Mouse (Mus musculus): ENCODE results near the gene Alpk3. TPM values are rescaled to one million over a fixed set of nuclear protein-coding genes. Genes with fewer than 3 reads are reported as not detected.
A peak's percentile ranks its signal among the peaks of the same experiment; 100 is the strongest.

The Alpk3 gene
- total and polyA plus RNA-seq, 3 experiments = 0.03 to 0.24 (median 0.17) TPM

DNA sequence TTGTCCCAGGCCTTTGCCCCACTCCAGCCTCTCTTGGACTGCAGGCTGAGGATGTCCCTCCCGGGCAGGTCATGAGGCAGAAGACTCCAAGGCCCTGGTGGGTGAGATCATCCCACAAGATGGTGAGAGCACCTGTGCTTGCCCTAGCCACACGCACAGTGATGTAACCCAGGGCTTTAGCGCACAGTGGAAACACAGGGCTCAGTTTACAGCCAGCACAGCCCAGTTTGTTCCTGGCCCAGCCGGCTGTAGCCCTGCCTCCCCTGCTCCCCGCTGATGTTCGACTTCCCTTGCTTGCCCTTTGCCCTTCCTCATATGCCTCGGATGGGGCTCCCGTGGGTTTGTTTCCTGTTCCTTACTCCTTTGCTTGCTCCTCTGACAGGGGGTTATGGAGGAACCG is 17.1 kb downstream of the Alpk3 start:
- no peak for DNase-seq

DNA sequence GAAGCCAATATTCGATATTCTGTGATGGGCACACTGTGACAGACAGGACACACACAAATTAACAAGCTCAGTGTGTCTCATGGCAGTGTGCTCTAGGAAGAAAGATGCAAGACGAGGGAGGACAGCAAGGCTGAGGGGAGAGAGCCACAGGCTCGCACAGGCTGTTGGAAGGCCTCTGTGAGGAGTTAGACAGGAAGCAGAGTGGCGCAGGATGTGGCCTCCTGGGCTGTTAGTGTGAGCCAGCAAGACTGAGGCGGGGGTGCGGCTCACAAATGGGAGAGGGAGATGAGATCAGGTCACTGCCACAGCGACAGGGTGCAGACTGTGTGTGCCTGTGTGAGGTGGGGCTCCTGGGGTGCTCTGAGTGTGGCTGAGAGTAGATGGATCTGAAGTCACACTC is 17.9 kb downstream of the Alpk3 start:
- DNase-seq = no peak

DNA sequence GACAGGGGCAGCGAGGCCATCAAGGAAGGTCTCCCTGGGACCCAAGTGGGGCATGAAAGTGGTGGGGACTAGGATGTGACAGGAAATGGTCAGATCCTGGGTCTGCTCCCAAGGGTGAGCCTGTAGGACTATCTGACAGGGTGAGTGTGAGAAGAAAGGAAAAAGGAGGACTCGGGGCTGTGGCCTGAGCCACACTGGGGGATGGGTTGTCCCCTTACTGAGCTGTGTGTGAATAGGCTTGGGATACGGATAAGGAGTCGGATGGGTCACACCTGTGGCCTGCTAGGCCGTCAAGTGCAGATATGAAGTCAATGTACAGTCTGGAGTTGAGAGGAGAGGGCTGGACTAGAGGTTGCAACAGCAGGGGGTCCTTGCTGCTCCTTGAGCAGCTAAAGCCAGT is 18.3 kb downstream of the Alpk3 start:
- no peak for DNase-seq

DNA sequence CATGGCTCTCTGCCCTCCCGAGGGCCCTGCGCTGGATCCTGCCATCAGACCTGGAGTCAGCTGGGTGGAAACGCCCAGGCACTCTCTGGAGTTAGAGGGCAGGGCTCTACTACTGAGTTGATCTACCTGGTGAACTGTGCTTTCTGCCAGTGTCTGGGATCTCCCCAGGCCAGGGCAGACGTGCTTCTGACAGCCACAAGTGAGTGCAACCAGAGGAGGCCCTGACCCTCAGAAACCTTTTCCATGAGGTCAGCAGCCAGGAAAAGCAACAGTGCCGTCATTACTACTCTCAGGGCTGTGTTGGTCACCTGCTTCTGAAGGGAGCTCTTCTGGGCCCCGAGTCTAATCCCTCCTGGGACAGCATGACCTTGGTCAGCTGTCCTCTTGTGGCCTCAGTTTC is 19.6 kb downstream of the Alpk3 start:
- DNase-seq = no peak

DNA sequence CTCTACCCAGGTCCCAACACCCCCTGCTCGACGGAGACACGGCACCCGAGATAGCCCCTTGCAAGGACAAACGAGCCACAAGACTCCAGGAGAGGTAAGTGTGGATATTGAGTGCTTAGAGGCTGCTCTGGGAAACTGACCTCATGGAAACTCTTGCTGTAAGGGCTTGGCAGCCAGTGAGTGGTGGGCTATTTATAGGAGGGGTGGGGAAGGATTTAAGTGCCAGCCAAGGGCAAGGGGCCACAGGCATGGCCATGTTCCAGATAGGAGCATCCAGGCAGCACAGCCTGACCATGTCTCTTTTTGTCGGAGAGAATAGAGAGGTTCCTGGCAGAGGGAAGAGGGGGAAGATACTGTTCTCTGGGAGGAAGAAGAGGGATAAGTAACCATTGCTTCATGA is 21.3 kb downstream of the Alpk3 start:
- DNase-seq = no peak

DNA sequence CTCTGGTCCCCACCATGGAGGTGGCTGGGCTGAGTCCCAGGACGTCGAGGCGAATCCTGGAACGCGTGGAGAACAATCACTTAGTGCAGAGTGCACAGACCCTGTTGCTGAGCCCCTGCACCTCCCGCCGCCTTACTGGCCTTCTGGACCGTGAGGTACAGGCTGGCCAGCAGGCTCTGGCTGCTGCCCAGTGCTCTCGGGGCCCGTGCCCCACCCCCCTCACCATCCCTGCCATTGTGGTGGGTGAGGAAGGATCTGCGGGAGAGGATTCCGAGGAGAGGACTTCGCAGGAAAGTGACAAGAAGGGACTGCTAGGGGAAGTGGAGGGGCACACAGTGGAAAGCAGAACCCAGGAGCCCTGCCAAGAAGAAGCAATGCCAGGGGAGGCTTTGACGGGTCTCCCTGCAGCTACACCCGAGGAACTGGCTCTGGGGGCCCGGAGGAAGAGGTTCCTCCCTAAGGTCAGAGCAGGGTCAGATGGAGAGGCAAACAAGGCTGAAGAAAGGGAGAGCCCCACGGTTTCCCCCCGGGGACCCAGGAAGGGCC is 36.1 kb downstream of the Alpk3 start:
- no peak for DNase-seq

DNA sequence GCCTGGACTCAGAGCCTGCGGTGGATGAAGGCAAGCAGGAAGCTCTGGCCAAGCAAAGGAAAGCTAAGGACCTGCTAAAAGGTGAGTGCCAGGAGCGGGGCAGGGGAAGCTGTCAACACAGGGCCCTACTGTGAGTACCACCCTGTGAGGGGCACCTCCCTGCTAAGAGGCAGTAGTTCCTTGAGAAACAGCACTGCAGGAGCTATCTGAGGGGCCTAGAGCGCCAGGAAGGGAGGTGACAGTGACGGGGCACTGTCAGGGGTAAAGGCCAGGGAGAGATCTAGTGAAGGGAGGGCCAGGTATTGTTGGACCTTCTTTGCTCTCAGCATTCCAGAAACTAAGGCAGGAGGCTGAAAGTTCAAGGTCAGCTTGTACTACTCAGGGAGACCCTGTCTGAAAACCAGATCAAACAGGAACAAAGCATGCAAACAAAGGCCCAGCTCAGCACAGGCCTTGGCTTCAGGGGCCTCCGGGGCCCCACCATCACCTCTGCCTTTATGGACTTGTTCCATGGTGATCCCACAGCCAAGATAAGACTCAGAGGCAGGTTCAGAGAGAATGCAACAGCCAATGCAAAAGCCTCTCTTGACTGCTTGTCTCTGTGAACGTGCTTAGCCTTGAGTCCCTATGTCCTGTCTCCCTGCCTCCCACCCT is 36.8 kb downstream of the Alpk3 start:
- no peak for DNase-seq

DNA sequence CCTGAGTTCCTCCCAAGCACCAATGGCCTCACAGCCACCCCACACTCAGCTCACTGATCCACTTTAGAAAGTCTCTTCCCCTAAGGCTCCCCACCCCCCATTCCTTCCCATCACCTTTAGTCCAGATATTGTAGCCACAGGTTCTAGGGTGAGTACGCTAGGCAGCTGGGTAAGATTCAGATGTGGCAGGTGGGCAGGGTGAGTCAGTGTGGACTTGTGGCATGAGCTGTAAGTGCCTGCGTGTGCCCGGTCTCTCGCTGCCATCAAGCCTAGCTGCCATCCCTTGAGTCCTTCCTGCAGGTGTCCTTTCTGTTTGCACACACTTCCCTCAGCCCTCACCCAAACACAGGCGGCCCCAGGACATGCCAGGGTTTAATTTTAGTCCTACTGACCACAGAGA is 42.9 kb downstream of the Alpk3 start:
- DNase-seq = no peak

DNA sequence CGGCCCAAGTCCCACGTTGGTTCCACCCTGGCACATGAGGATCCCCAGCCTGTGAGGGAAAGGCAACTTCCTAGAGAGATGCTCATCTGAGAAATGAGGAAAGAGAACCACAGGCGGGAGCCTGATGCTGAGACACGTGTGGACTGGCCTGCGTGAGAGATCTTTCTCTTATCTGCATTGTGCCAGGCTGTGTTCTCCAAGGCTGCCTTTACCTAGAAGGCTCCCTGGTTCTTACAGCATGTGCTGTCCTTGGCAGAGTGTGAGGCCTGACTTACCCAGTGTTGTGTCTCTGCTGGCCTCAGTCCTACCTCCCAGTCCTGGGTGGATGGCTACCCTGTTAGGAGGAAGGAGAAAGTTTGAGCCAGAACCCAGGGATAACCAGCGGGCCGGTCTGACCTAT is 45.5 kb downstream of the Alpk3 start:
- DNase-seq = no peak

DNA sequence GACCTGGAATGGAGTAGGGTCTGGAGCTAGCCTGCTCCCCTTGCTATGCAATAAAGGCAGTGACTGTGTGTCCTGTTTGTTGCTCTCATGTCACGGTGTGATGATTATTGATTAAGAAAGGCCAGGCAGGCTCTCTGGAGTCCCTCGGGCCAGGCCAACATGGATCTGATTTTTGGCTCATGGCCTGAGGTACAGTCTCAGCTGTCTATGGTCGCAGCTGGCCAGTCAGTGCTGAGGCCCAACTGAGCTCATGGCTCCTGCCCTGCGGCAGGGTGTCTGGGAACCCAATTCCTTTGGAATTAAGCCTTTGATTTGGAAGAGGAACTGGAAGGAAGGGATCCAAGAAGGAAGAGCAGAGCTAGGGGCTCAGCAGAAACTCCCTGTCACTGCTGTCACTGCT is 48.1 kb downstream of the Alpk3 start:
- DNase-seq = no peak

DNA sequence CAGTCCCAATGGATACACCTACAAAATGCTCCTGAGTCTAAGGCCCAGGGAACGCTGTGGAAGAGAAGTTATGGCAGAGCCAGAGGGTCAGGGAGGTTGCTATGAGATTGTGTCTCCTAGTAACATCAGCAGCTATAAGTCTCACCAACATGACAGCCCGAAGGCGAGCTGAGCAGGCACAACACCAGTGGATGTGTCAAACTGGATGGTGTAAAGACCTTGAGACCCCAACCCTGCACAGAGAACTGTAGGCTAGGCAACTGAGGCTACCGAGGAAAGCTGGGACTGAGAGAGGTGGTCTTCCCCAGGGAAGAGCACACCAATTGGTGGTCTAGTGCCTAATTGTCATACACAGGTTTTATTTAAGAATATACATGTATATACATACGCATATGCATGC is 50.8 kb downstream of the Alpk3 start:
- no peak for DNase-seq

DNA sequence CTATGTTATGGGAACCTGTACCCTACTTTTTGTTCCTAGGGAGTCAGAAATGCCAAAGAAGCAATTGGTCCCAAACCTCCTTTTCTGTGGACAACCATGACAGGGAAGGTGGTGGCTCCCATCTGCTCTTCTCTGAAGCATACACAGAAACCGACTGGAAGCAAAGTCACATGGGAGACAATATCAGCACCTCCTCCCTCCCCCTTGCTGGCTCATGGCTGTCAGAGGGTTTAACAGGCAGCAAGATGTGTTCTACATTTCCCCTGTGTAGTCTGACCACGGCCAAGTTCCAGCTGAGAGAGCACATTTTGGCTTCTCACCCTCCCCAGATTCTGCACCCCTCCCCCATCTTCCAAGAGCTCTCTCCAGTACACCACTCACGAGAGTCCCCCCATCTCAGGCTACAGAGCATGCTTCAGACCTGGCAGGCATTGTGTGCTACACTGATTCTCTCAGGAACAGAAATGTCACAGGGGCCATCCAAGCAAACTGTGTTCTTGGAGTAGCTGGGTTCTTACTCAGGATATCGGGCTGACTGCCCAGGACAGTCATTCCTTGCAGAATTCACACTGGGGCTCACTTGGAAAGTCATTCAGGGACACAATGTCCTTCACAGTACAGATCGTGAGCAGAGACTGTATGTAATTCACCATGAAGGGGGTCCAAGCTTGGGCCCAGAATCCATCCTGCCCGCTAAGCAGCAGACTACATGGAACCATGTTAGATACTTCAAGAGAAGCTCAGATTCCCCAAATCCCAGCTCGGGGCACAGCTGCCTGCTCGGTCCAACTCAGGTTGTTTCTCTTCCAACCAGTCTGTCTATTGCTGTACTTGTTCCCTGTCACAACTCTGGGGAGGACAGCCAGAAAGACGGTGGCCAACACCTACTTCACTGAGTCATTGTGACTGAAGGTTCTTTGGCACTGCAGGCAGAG is 52.6 kb downstream of the Alpk3 start:
- DNase-seq = peak; percentile 84

DNA sequence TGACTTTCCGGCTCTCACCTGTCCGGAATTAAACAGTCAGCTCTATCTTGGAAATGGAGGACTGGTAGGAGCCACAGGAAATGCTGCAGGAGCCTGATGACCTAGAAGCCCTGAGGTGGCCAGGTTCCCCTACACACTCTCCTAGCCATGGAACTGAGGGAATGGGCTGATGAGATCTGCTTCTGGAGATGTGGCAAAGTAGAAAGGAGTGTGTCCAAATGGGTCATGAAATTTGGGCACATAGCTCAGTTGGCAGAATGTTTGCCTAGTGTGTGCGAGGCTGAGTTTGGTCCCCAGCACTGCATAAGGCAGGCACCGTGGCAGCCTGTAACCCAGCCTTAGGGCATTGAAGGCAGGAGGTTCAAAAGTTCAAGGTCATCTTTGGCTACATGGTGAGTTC is 53.4 kb downstream of the Alpk3 start:
- peak; percentile 36 for DNase-seq

DNA sequence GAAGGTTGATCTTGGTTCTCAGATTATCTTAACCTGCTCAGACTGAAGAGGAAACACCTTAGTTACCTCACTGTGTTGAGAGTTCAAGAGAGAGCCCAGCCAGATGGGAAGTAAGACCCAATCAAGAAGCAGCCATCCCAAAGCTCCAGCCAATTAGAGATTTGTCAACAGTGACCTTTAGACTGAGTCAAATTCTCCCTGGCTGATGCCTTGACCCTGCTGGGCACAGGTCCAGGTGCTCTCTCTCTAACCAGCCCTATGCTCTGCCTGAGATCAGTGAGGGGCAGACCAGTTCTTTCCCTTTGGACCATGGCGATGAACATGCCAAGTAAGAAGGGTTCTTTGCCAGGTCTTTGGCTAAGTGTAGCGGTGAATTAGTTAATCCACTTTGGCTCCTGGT is 54.3 kb downstream of the Alpk3 start:
- peak; percentile 80 for DNase-seq

DNA sequence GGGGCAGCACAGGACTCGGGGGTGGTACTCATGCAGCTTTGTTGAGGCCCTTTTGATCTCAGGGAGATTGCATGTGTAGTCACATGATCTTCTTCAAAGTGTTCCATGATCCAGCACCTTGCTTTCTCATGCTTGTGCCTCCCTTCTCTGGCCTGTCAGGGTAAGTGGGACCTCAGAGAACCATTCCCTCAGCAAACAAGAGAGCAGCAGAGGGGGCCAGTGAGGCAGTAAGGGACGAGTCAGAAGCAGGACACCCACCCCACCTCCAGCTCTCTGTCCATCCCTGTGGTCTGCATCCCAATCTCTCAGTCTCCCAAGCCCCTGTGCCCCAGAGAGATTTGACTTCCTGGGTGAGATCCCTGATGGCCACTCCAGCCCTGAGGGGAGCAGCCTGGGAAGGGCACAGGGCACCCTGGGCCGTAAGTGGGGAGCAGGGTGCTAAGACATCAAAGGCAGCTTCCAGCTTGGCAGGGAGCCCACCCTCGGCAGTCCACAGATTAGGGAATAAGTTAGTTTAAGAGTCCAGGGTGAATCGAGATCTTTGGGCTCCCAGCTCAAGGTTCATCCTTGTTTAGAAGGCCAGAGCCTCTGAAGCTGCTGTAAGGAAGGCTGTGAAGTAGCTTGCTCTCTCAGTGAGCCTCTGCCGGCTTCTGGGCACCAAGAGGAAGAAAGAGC is 55.4 kb downstream of the Alpk3 start:
- peak; percentile 39 for DNase-seq

DNA sequence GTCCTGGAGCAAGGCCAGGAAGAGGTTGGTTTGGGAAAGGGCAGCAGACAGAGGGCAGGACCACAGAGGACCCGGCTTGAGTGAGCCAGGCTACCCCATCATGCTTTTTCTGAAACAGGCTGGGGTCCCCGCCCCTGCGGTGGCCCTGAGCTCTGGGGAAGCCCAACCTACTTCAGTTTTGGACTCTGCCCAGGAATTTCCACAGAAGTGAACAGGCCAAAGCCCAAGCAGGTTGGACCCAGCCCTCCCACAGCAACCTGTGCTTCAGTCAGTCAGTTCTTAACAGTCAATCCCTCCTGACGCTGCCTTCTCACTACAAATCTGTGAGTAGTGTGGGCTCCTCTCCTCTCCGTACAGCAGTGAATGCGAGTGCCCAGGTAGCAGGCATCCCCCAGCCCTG is 57.2 kb downstream of the Alpk3 start, which contains the start of gene Slc28a1:
TSS of gene Slc28a1 (plus strand) at position 245 of the 400 bp plus-strand sequence.
- no peak for DNase-seq

DNA sequence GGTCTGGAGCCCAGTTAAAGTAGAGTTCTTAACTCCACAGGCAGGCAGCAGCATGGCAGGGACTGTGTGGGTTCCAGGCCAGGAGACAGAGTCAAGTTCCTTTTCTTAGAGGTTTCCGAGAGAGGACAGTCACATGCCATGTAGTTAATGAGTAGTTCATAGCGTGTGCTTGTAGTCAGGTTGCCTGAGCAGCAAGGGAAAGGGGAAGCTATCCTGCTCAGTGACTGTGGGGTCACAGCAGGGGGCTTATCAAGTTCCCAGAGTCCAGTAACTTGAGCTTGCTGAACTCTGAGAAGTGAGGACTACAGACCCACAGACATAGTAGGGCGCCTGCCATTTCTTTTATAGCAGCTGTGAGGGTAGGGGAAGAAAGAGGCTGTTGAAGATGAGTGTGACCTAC is 63.7 kb downstream of the Alpk3 start:
- DNase-seq = no peak

DNA sequence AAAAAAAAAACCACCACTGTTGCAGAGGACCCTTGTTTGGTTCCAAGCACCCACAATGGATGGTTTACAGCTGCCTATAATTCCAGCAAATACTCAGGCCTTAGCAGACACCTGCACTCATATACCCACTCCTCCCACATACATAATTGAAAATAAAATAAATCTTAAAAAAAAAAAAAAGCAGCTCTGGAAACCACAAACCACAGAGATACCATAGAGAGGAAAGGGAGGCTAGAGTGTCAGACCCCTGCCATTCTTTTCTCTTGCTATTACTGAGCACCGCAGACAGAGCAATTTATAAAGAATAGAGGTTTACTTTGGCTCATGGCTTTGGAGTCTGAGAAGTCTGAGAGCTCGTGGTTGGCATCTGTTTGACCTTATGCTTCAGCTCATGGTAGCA is 65.4 kb downstream of the Alpk3 start:
- no peak for DNase-seq

DNA sequence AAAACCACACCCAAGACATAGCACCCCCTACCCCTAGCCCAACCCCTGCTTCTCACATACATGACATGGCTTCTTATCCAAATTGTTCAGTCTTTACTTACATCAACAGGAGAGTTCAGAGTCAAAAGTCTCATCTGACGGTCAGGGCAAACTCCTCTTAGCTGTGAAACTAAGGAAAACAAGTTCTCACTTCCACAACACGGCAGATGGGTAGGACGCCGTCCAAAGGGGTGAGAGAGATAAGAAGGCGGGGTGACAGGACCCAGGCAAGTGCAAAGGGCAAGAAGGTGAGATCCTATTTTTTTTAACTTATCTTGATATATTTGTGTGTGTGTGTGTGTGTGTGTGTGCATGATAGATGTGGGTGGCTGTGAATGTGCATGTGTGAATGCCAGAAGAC is 66.2 kb downstream of the Alpk3 start:
- DNase-seq = no peak

DNA sequence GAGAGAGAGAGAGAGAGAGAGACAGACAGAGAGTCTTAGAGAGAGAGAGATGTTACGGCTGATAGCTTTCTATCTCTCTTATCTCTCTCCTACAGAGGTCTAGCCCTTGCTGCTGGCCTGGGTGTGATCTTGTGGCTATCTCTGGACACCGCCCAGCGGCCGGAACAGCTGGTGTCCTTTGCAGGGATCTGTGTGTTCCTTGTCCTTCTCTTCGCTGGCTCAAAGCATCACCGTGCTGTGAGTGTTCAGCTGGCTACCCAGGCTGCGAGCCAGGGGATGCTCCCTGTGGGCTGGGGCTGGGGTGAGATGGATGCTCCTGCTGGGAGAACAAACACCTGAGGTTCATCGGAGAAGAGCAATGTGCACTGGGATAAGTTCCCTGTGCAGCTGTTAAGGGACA is 67.4 kb downstream of the Alpk3 start:
- DNase-seq = no peak

DNA sequence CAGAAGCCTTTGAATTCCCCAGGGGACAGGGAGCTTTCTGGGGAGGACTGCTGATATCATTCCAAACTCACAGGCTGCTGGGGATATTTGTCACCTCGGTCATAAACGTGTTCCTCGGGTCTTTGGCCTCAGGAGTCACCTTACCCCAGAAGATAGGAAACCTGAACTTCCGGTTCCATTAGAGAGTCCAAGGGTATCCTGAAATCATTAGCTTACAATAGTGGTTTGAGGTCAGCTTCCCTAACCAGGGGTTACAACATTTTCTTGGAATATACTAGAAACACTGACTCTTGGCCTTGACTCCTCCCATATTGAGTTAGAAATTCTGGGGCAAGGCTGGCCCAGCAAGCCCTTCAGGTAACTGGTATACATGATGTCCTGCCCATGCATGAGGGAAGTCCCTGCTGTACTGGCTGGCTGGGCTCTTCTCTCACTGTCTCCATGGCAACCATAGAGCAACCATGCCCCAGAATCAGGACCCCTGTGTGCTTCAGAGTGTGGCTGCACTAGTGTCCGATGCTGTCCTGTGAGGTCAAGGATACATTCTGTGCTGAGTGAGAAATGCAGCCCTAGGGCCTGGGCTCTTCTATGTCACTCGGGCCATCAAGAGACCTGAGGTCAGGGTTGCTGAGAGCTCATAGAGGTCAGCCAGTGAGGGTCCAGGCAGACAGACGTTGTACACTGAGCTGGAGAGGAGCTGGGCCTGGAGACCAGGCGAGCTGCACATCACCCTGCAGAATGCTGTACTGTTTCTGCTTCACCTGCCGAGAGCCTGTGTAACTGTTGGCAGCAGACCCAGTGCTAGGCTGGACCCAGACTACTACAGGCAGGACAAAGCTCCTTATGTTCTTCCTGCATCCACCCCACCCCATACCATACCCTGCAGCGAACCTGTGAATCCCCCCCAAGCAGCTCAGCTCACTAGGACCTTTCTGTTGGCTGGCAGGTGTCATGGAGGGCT is 68.1 kb downstream of the Alpk3 start:
- DNase-seq = no peak

DNA sequence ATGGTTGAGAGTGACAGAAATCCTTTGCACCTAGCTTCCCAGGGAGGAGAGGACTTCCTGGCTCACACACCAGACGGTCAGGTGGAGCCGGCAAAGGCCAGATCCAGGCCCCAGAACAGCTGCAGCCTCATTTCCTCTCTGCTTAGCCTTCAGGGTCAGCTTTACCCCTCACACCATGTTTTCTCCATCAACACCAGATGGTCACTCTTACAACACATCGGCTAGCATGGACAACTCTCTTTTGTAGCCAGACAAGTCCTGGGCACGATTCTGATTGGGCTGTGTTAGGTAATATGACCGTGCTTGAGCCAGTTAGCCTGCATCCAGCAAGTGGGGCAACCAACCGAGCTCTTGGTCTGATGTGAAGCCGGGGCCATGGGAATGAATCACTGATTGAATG is 74.5 kb downstream of the Alpk3 start:
- DNase-seq = no peak
